Mouse (Mus musculus): ENCODE results near the gene Myl6.
"Not testable (repeated sequence)": the region's sequence is repeated elsewhere in the genome, so short reads cannot be mapped to it uniquely, and the experiment has no call there.

Gene Myl6

DNA sequence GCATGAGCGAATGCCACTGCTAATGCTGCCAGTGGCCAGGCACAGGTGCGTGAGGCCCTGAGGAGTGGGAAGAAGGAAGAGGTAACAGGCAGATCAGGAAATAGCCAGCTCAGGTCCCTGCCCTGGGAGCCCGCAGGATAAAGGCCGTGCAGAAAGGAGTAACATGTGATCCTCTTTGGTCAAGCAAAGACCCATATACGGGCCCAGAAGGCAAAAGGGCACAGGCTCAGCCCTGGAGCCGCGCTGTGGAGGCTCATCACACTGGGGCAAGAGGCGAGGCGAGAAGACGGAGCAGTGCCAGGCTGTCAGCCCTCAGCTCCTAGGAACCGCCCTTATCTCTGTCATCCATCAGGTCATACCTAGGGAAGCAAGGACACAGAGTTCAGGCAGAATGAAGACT lies 16.4 kb upstream of the Myl6 start:
- DNase-seq (ENCODE audit: extremely low spot score, low read depth, low spot score) = no peak

DNA sequence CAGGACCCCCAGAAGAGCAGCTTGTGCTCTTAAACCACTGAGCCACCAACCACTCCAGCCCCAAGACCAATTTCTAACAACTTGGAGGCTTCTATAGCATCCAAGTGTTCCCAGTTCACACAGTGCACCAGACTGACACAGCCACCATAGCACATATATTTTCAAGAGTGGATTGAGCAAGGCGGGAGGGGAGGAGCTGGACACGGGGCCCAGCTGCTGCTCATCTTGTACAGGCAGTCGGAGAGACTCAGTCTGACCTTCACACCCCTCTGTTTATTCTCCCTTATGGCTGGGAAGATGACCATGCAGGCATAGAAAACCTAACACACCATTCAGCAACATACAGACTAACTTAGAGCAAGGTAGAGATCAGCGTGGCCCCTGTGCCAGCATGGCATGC lies 15.9 kb upstream of the Myl6 start:
- no peak for DNase-seq (ENCODE audit: extremely low spot score, low read depth, low spot score)

DNA sequence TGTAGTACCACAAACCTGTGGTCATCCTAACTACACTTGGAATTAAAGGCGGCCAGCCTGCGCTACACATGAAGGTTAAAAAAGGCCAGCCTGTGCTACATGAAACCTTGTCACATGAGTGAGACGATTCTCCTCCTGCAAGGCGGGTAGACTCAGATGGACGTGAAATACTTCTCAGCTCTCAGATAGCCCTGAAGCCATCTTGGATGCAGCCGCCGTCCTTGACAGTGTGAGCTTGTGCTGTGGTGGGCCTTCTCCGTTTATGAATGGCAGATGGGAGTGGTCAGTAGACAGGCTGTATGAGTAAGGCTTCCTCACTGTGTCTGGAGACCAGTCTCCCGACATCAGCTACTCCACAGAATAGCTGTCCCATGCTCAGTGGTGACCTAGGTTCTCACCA lies 15.3 kb upstream of the Myl6 start:
- no peak for DNase-seq (ENCODE audit: extremely low spot score, low read depth, low spot score)

DNA sequence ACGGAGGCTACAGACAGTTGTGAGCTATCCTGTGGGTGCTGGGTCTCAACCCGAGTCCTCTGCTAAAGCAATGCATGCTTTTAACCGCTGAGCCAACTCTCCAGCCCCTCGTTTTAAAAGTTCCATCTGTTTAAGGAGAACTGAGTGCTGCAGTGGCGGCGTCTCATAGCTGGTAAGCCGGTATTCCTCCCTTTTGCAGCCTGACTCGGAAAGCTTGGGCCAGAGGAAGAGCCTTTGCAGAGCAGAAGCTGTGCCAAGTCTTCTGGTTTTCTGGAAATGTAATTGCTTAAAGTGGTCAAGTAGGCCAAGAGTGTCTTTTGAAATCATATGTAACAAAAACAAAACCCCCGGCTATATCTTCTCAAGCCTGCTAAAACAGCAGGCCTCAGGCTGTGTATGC lies 14.3 kb upstream of the Myl6 start:
- DNase-seq (ENCODE audit: extremely low spot score, low read depth, low spot score) = no peak

DNA sequence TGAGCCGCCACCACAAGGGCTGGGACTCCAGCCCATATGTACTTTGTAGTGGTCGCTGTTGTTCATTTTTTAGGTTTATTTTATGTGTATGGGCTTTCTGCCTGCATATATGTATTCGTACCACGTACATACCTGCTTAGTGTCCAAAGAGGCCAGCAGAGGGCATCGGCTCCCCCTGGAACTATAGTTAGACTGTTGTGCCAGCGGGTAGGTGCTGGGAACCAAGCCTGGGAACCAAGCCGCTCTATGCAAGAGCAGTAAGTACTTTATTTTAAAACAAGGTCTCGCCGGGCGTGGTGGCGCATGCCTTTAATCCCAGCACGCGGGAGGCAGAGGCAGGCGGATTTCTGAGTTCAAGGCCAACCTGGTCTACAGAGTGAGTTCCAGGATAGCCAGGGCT lies 12.0 kb upstream of the Myl6 start:
- DNase-seq (ENCODE audit: extremely low spot score, low read depth, low spot score) = no peak

GRCm38 (mm10) chr10:128505371-128505667 lies 11.4 kb upstream of the Myl6 start:
- DNase-seq (ENCODE audit: extremely low spot score, low read depth, low spot score) = not testable (repeated sequence)

DNA sequence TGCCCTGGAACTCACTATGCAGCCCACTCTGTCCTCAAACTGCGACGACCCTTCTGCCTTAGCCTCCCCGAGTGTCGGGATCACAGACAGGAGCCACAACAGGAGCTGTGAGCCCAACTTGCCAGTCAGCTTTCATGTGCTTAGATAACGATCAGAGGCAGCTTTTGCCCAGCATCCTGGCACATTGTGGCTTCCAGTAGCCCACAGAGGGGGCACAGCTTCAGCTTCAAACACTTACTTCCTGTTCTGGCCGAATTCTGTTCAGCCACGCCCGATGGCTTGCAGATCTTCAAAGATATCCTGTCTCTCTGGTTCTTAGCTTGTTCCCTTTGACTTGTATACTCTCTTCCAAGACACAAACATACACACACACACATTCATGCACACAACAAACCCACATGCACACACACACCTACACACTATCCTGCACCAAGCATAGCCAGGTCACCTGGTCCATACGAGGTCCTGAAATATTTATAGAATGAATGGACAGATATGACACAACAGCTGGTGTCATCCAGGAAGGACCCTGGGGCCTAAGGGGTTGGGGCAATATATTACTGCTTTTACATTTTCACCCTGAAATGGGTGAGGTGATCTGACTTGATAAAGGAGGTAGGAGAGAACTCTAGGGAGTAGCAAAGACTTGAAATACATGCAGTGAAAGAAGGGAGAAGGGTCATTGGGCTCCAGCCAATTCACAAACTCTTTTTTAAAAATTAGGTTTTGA lies 10.9 kb upstream of the Myl6 start:
- DNase-seq (ENCODE audit: extremely low spot score, low read depth, low spot score) = no peak

- no peak for DNase-seq (ENCODE audit: extremely low spot score, low read depth, low spot score)
Measured at GRCm38 (mm10) chr10:128504012-128504411, 10.1 kb upstream of the Myl6 start.

GRCm38 (mm10) chr10:128503532-128503931 lies 9.6 kb upstream of the Myl6 start:
- DNase-seq (ENCODE audit: extremely low spot score, low read depth, low spot score) = no peak

- DNase-seq (ENCODE audit: extremely low spot score, low read depth, low spot score) = no peak
Measured at GRCm38 (mm10) chr10:128502341-128502740, 8.4 kb upstream of the Myl6 start.

DNA sequence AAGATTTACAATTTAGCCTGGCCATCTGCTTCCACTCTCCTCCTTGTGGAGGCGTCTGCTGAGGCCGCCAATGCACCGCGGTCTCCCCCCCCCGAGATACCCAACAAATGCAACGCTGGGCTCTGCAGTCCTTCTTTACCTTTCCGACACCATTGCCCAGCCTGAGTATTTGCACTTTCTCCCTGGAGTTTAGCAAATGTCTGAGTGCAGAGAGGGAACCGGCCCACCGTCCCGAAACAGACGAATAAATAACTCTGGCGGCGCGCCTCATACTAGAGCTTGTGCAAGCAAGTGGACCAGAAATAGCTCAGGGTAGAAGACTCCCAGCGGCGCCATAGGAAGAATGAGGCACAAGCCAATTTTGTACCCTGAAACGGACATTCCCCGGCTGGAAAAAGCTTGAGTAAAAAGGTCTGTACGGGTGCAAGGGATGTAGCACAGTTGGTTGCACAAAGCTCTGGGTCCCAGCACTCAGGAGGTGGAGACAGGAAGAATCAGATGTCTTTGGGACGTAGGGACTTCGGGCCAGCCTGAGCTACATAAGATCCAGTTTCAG lies 5.2 kb upstream of the Myl6 start:
- no peak for DNase-seq (ENCODE audit: extremely low spot score, low read depth, low spot score)

GRCm38 (mm10) chr10:128498590-128498989 lies 4.6 kb upstream of the Myl6 start, which contains the start of gene Myl6b:
Gene Myl6b (minus strand): TSS chr10:128498685.
- DNase-seq (ENCODE audit: extremely low spot score, low read depth, low spot score) = peak; percentile 82

GRCm38 (mm10) chr10:128497134-128497737 lies 3.3 kb upstream of the Myl6 start:
- DNase-seq (ENCODE audit: extremely low spot score, low read depth, low spot score) = no peak

- no peak for DNase-seq (ENCODE audit: extremely low spot score, low read depth, low spot score)
Measured at GRCm38 (mm10) chr10:128496509-128497077, 2.6 kb upstream of the Myl6 start.

DNA sequence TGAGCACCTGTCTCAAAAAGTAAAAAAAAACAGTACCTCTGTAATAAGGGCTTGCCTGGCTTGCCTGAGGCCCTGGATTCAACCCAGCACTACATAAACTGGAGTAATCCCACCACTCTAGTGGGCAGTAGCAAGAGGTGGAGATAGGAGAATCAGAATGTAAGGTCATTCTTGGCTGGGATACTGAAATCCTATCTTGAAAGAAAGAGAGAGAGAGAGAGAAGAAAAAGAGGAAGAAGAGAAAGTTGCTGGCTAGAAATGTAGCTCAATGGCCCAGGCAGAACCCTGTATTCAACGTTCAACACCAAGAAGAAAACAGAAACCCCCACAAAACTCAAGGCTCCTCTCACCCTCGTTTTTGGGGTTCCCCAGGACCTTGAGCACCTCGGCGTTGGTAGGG lies 2.0 kb upstream of the Myl6 start:
- DNase-seq (ENCODE audit: extremely low spot score, low read depth, low spot score) = no peak

DNA sequence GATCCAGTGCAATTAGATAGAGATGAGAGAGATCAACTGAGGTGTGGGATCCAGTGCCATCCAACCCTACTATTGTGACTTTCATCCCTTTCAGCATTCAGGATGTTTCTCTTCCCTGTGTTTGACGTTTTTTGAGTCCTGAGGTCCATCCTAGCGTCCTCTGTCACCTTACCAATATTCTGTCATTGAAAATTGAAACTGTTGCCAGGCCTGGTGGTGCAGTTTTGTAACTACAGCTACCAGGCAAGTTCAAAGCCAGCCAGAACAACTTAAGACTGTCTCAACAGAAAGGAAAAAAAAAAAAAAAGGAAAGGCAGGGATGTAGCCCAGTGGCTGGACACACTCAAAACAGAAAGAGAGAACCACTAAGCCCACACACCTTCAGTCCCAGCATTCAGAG lies 1.3 kb upstream of the Myl6 start:
- DNase-seq (ENCODE audit: extremely low spot score, low read depth, low spot score) = no peak

DNA sequence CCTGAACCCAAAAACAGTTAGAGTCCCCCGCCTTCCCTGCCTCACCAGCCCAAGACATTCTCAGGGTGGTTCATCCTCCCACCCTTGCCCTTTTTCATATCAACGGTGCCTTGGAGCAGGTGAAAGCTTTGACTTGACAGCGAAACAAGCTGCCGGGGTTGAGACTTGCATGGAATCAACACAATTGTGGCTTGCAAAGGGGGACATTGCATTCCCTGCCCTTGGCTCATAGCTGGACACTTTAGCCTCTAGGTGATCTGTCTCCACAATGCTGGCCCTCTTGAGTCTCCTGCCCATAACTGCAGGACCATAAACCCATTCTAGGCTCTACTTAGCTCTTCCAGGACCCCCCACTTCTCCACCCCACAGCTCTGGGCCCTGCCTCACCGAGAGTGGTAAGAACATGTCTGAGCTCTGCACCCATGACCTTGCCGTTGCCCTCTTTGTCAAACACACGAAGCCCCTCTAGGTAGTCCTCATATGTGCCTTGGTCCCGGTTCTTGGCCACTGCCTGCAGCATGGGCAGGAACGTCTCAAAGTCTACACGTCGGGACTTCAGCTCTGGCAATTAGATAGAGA lies 811 bp upstream of the Myl6 start:
- no peak for DNase-seq (ENCODE audit: extremely low spot score, low read depth, low spot score)

DNA sequence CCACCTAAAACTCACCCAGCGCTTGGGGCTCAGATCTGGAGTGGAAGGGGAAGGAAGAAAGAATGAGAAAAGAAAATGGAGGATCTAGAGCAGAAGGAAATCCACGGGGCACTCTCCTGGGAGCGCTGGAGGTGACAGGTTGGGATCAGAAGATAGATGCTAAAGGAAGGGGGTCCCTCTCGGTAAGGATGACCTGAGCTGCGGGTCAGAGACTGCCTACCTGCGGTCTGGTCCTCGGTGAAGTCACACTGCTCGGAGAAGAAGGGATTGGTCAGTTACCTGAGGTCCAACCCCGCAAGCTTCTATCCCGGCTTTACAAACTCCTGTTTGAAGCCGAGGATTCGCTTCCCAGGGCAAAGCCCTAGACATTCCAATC lies 638 bp downstream of the Myl6 start:
- DNase-seq (ENCODE audit: extremely low spot score, low read depth, low spot score) = no peak

DNA sequence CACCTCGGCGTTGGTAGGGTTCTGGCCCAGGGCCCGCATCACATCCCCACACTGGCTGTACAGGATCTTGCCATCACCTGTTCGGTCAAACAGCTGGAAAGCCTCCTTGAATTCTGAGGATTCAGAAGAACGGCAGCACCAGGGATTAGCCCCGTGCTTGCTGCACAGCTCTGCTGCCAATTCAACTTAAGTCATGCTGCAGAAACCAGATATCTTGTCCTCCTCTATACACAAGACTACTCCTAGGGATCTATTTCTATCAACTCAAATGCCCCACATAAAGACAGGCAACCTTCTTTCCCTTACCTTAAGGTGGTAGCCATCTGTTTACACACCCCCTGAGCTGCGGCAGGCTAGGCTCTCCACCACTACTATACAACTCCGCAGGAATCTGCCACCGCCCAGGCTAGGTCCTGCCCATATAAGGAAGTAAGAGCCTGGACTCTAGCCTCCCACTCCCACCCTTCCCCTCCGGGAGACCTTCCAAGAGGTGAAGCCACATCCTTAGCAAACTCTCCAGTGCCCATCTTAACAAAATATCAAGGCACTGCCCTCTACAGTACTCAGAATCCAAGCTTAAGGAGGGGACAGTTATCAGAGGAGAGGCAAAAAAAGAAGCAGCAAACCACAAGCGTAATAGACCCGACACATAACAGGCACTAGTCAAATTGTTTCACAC lies 1.2 kb downstream of the Myl6 start:
- DNase-seq (ENCODE audit: extremely low spot score, low read depth, low spot score) = no peak

DNA sequence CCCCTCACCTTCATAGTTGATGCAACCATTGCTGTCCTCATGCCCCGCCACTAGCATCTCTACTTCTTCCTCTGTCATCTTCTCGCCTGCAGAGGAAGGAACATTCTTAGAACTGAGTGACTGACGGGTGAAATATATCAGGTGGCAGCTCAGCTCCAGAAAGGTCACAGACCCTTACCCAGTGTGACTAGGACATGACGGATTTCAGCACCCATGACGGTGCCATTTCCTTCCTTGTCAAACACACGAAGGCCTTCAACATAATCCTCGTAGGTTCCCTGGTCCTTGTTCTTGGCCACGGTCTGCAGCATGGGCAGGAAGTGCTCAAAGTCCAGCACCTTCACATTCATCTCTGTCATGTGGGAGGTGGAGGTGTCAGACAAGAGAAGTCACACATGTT lies 1.9 kb downstream of the Myl6 start:
- not testable (repeated sequence) for DNase-seq (ENCODE audit: extremely low spot score, low read depth, low spot score)

DNA sequence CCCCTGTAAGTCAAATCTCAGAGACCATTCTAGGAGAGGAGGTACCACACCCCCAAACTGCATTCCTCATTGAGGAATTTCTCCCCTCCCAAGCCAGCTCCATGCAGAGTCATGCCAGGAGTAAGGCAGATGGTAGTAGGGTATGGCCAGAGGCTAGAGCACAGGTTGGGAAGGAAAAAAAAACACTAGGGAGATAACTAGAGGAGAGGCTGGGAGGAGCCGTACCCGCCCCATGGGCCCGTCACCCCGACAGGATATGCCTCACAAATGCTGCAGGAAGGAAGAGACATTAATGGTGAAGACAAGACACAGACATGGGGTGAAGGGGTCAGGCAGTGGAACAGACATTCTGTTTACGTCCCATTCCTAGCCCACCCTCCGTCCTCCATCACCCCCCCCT lies 2.5 kb downstream of the Myl6 start:
- DNase-seq (ENCODE audit: extremely low spot score, low read depth, low spot score) = no peak

DNA sequence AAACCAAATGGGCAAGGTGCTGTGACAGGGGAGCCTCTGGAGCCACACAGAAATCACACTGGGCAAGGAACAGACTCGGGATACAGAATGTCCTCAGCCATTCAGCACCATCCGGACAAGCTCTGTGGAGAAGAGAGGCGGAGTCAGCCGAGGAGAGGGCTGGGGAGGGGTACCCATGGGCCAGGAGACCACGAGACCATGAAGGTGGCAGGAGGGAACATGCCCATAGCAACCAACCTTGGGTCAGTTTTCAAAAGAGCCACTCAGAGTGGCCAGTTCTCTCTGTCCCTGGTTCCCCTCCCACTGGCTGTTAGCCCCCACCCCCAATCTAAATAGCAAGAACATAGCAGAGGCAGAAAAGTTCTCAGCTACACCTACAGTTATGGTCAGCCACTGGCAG lies 3.0 kb downstream of the Myl6 start:
- DNase-seq (ENCODE audit: extremely low spot score, low read depth, low spot score) = no peak
